8 mouse cellular contexts compared by ENCODE assay signal in the genomic region with DNA sequence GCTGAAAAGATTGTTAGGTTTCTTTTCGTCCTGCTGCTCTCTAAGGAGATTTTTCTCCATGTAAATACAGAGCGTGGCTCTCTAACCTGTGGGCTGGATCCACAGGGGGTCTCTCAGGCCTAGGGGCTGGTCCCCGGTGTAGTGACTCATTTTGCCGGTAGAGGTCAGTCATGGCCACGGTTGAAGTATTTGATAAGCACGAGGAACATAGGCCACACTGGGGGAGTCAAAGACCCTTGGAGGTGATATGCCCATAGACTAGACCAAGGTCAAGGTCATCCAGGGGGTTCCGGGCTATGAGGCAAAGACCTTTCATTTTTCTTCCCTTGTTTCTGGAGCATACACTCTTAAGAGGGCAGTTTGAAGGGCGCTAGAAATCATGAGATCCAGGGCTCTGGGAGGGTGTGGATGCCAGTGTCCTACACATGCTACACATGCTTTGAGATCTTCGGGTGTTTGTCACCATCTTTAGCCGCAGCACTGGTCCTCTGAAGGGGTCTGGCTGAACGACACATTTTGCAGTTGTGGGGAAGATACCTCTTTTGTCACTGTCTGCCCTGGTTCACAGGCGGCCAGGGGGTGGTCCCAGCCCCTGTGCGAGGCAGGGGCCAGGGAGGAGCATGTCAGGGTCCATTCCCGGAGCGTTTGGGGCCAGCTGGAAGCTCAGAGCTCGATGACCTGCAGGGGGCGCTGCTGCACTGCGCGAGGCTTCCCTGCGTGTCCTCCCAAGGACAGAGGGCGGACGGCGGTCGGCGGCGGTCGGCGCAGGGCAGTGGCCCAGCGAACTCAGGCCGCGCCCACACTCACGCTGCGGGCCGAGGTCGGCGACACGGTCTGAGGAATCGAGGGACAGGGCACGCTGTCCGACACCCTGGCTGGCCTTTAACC.
DNase-seq lines count a peak whose midpoint lies in the region; ATAC-seq and TF ChIP-seq lines count a peak whose summit lies in the region.

No protein-coding gene starts in this region.

- H3K4me3 ChIP-seq in ES-E14 (ENCODE audit: insufficient read depth in 1 of 2, low read depth in 1 of 2, low read length in 2 of 2, poor library complexity in 1 of 2, severe bottlenecking in 1 of 2) = peak overlapping the region; percentile 51 to 55; a peak in 2 of 4 replicates
- H3K4me3 ChIP-seq in lung, embryonic 14.5 days (ENCODE audit: low read depth, low read length) = peak overlapping the region; percentile 42

- peak; percentile 91 for TF ChIP-seq CTCF in lung, embryonic 14.5 days (IDR thresholded peaks at IDR 0.05; ENCODE audit: low read depth)

- no peak overlapping the region for H3K9ac ChIP-seq in ES-E14 (ENCODE audit: insufficient read depth, low read depth, low read length, poor library complexity, severe bottlenecking)
- peak overlapping the region; percentile 44 for H3K9ac ChIP-seq in lung, embryonic 14.5 days

- peak overlapping the region; percentile 76 for H3K4me2 ChIP-seq in lung, embryonic 14.5 days

- no peaks in the 10 kb centered on the region for H3K36me3 ChIP-seq in ES-E14 (ENCODE audit: control insufficient read depth, insufficient read depth, low read length, poor library complexity, severe bottlenecking)
- no peaks in the 10 kb centered on the region for H3K36me3 ChIP-seq in lung, embryonic 14.5 days (ENCODE audit: insufficient read depth)

- in situ Hi-C loops in ES-E14 (cut with MboI; ENCODE audit: low sequenced_read_pairs in 2 of 2, unreplicated experiment in 2 of 2) = no loop called here

- DNase-seq in ES-E14 (ENCODE audit: low read depth, low spot score) = peak; percentile 65
- peak; percentile 80 to 87 for DNase-seq in cerebellum, adult 18-20 months
- DNase-seq in layer of hippocampus, adult 8-10 months (ENCODE audit: low spot score in 2 of 2) = peak; percentile 63 to 86
- DNase-seq in lung, embryonic 14.5 days = peak; percentile 95
- peak; percentile 81 for DNase-seq in ovary, postnatal 14 days (ENCODE audit: low spot score)
- peak; percentile 69 for DNase-seq in thymus, postnatal 14 days

- ATAC-seq in frontal cortex, adult (ENCODE audit: low TSS enrichment) = peak; percentile 88
- ATAC-seq in hematopoietic stem cell, adult 5-6 weeks (replicated peaks in 1 of 2; ENCODE audit: insufficient read depth in 1 of 2, low FRiP score in 2 of 2, low TSS enrichment in 1 of 2, low read depth in 1 of 2, poor library complexity in 2 of 2, severe bottlenecking in 2 of 2) = peak; percentile 85 to 90
- ATAC-seq in lung, embryonic 14.5 days (ENCODE audit: insufficient read depth) = peak; percentile 96

- no peaks in the 10 kb centered on the region for H3K27me3 ChIP-seq in lung, embryonic 14.5 days (ENCODE audit: insufficient read depth, low read length)

- H3K27ac ChIP-seq in ES-E14 (ENCODE audit: insufficient read depth, low read depth, low read length, poor library complexity, severe bottlenecking) = no peak overlapping the region
- no peak overlapping the region for H3K27ac ChIP-seq in lung, embryonic 14.5 days (ENCODE audit: low read depth)

- no peaks in the 10 kb centered on the region for H3K4me1 ChIP-seq in ES-E14 (ENCODE audit: control insufficient read depth in 2 of 2, insufficient read depth in 2 of 2, low read length in 2 of 2, poor library complexity in 1 of 2)
- H3K4me1 ChIP-seq in lung, embryonic 14.5 days (ENCODE audit: insufficient read depth) = no peaks in the 10 kb centered on the region

- 5% methylated on average over 40 of the region's 40 CpGs for WGBS in lung, embryonic 14.5 days

- H3K9me3 ChIP-seq in ES-E14 (ENCODE audit: control insufficient read depth, insufficient read depth, low read depth, low read length) = no peaks in the 10 kb centered on the region
- H3K9me3 ChIP-seq in lung, embryonic 14.5 days (ENCODE audit: low read depth, low read length) = no peaks in the 10 kb centered on the region

TF ChIP-seq in ES-E14, 5 proteins besides CTCF, POLR2A, EP300 and RAD21:
- TF ChIP-seq HCFC1 (IDR thresholded peaks at IDR 0.05; ENCODE audit: borderline replicate concordance, insufficient read depth, low read length) (no peak), ZC3H11A (IDR thresholded peaks at IDR 0.05; ENCODE audit: borderline replicate concordance, low read depth, low read length) (peak; percentile 82)
